Mouse (Mus musculus): ENCODE data around the gene Hmgcll1. TPM values are rescaled to one million over a fixed set of nuclear protein-coding genes. Genes with fewer than 3 reads are reported as not detected.
"Not testable (repeated sequence)": the region's sequence is repeated elsewhere in the genome, so short reads cannot be mapped to it uniquely, and the experiment has no call there.

Gene Hmgcll1
- total RNA-seq, 2 experiments from 2014 or later = 12.9 to 14.7 TPM

GRCm38 (mm10) chr9:76043341-76043740 is 28.7 kb downstream of the Hmgcll1 start:
- DNase-seq (ENCODE audit: extremely low spot score in 1 of 2, low spot score in 1 of 2) = no peak

- no peak for DNase-seq (ENCODE audit: extremely low spot score in 1 of 2, low spot score in 1 of 2)
These were observed 46.3 kb downstream of the Hmgcll1 start for GRCm38 (mm10) chr9:76060935-76061334.

- no peak for DNase-seq (ENCODE audit: extremely low spot score in 1 of 2, low spot score in 1 of 2)
These were observed 46.8 kb downstream of the Hmgcll1 start for GRCm38 (mm10) chr9:76061492-76061891.

GRCm38 (mm10) chr9:76064164-76064563 is 49.5 kb downstream of the Hmgcll1 start:
- DNase-seq (ENCODE audit: extremely low spot score in 1 of 2, low spot score in 1 of 2) = no peak

- DNase-seq (ENCODE audit: extremely low spot score in 1 of 2, low spot score in 1 of 2) = no peak
These were observed 76.9 kb downstream of the Hmgcll1 start for GRCm38 (mm10) chr9:76091561-76091960.

GRCm38 (mm10) chr9:76097221-76097620 is 82.6 kb downstream of the Hmgcll1 start:
- DNase-seq (ENCODE audit: extremely low spot score in 1 of 2, low spot score in 1 of 2) = no peak

- DNase-seq (ENCODE audit: extremely low spot score in 1 of 2, low spot score in 1 of 2) = no peak
These were observed 85.3 kb downstream of the Hmgcll1 start for GRCm38 (mm10) chr9:76099981-76100380.

- not testable (repeated sequence) for DNase-seq (ENCODE audit: extremely low spot score in 1 of 2, low spot score in 1 of 2)
These were observed 89.8 kb downstream of the Hmgcll1 start for GRCm38 (mm10) chr9:76104416-76104815.

GRCm38 (mm10) chr9:76104846-76105245 is 90.2 kb downstream of the Hmgcll1 start:
- no peak for DNase-seq (ENCODE audit: extremely low spot score in 1 of 2, low spot score in 1 of 2)

- peak; percentile 20 to 70 for DNase-seq (ENCODE audit: extremely low spot score in 1 of 2, low spot score in 1 of 2)
These were observed 108.2 kb downstream of the Hmgcll1 start for GRCm38 (mm10) chr9:76122888-76123287.

GRCm38 (mm10) chr9:76124249-76124648 is 109.6 kb downstream of the Hmgcll1 start:
- no peak for DNase-seq (ENCODE audit: extremely low spot score in 1 of 2, low spot score in 1 of 2)

GRCm38 (mm10) chr9:76129353-76129752 is 114.7 kb downstream of the Hmgcll1 start:
- no peak for DNase-seq (ENCODE audit: extremely low spot score in 1 of 2, low spot score in 1 of 2)

- no peak for DNase-seq (ENCODE audit: extremely low spot score in 1 of 2, low spot score in 1 of 2)
These were observed 119.4 kb downstream of the Hmgcll1 start for GRCm38 (mm10) chr9:76134042-76134441.

GRCm38 (mm10) chr9:76138378-76139109 is 123.9 kb downstream of the Hmgcll1 start:
- no peak for DNase-seq (ENCODE audit: extremely low spot score in 1 of 2, low spot score in 1 of 2)

- DNase-seq (ENCODE audit: extremely low spot score in 1 of 2, low spot score in 1 of 2) = no peak
These were observed 130.9 kb downstream of the Hmgcll1 start for GRCm38 (mm10) chr9:76145593-76145992.

- DNase-seq (ENCODE audit: extremely low spot score in 1 of 2, low spot score in 1 of 2) = no peak
These were observed 147.8 kb downstream of the Hmgcll1 start for GRCm38 (mm10) chr9:76162446-76162845.

- DNase-seq (ENCODE audit: extremely low spot score in 1 of 2, low spot score in 1 of 2) = peak in 1 of 2 experiments; percentile 40
These were observed 153.7 kb downstream of the Hmgcll1 start for GRCm38 (mm10) chr9:76168355-76168754.

GRCm38 (mm10) chr9:76172686-76173295 is 158.1 kb downstream of the Hmgcll1 start:
- DNase-seq (ENCODE audit: extremely low spot score in 1 of 2, low spot score in 1 of 2) = no peak

- DNase-seq (ENCODE audit: extremely low spot score in 1 of 2, low spot score in 1 of 2) = no peak
These were observed 164.6 kb downstream of the Hmgcll1 start for GRCm38 (mm10) chr9:76179221-76179620.
